Mouse (Mus musculus) liver, postnatal 0 days (tissue): ENCODE measurements at regions not wholly inside any gene's neighbourhood (a gene's known extent, or its start where the extent isn't known, plus 50 kb on each side); places are given as distances from the start of the nearest gene placed in this dataset.

Experiments
- CTCF ChIP-seq: sonication (generic); IDR thresholded peaks from 2 replicates; pipeline ENCODE4 v1.5.1; 2016; ENCODE audit warnings: antibody characterized with exemption, low read depth
- EP300 ChIP-seq: IDR thresholded peaks from 2 replicates; pipeline ENCODE4 v1.6.1; 2016; ENCODE audit warnings: antibody characterized with exemption, low read depth, mild to moderate bottlenecking

DNA sequence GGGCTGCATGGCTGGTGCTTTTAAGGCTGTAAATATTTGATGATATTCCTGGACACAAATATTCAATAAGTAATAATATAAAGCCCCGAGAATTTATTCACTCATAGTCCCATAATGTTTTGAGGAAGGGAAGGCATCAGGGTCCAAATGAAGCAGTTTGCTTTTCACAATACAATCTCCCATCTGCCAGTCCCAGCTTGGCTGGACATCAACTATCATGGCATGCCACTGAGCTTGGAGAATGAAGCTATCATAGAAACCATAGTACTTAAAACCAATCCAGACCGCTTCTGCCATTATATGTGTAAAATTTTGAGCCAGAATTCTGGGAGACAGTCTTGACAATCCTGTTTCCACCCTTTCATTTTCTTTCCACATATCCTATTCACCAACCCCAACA, 56.5 kb downstream of the Rprm start:
- no peak for TF ChIP-seq CTCF
- no peak for TF ChIP-seq EP300
